Mouse (Mus musculus) kidney, embryonic 15.5 days (tissue): ENCODE data around the gene Cd180. TPM values are rescaled to one million over a fixed set of nuclear protein-coding genes. Genes with fewer than 3 reads are reported as not detected.
"Not testable (repeated sequence)": the region's sequence is repeated elsewhere in the genome, so short reads cannot be mapped to it uniquely, and the experiment has no call there.

Source experiments
- ATAC-seq: fragments of 200-750 bp; cut with Nextera tagmentation; replicated peaks from 2 replicates; pipeline ENCODE4 v1.8.0; 2017; ENCODE audit warnings: moderate TSS enrichment; ENCODE audit not compliant: low FRiP score
- H3K27ac ChIP-seq: fragments of 300-500 bp; sonication (generic); 2 replicates; pipeline ENCODE4 v1.5.1; 2015; ENCODE audit warnings: mild to moderate bottlenecking, inconsistent platforms
- H3K27me3 ChIP-seq: fragments of 300-500 bp; sonication (generic); 2 replicates; pipeline ENCODE4 v1.6.1; 2015; ENCODE audit warnings: inconsistent platforms
- H3K36me3 ChIP-seq: fragments of 300-500 bp; sonication (generic); 2 replicates; pipeline ENCODE4 v1.6.1; 2015; ENCODE audit warnings: inconsistent platforms
- H3K4me1 ChIP-seq: fragments of 300-500 bp; sonication (generic); 2 replicates; pipeline ENCODE4 v1.6.1; 2015; ENCODE audit warnings: inconsistent platforms
- H3K4me2 ChIP-seq: fragments of 300-500 bp; sonication (generic); 2 replicates; pipeline ENCODE4 v1.6.1; 2015; ENCODE audit warnings: moderate library complexity, mild to moderate bottlenecking, inconsistent platforms
- H3K4me3 ChIP-seq: fragments of 300-500 bp; sonication (generic); replicated peaks from 2 replicates; pipeline ENCODE4 v1.5.1; 2015; ENCODE audit warnings: mild to moderate bottlenecking, inconsistent platforms
- H3K9ac ChIP-seq: fragments of 300-500 bp; sonication (generic); 2 replicates; pipeline ENCODE4 v1.6.1; 2015; ENCODE audit warnings: mild to moderate bottlenecking, inconsistent platforms
- H3K9me3 ChIP-seq: fragments of 300-500 bp; sonication (generic); replicated peaks from 2 replicates; pipeline ENCODE4 v1.6.1; 2016; ENCODE audit warnings: inconsistent platforms
- WGBS: fragments of 180-500 bp; shearing (Covaris S2); methylation state at CpG from one replicate; pipeline ENCODE4 v1.1.7; 2015; ENCODE audit warnings: mixed read lengths; 5-methylcytosine and 5-hydroxymethylcytosine counted together
- polyA plus RNA-seq: library from polyadenylated mRNA; unstranded; fragments of >200 nt; fragmentation: Nextera tagmentation; extraction: Ambion mirVana; gene quantifications from 2 replicates; pipeline ENCODE4 v1.2.1, GENCODE M21; 2015

Cd180 gene
- polyA plus RNA-seq, 1 experiment from 2014 or later = 0.40 TPM

DNA sequence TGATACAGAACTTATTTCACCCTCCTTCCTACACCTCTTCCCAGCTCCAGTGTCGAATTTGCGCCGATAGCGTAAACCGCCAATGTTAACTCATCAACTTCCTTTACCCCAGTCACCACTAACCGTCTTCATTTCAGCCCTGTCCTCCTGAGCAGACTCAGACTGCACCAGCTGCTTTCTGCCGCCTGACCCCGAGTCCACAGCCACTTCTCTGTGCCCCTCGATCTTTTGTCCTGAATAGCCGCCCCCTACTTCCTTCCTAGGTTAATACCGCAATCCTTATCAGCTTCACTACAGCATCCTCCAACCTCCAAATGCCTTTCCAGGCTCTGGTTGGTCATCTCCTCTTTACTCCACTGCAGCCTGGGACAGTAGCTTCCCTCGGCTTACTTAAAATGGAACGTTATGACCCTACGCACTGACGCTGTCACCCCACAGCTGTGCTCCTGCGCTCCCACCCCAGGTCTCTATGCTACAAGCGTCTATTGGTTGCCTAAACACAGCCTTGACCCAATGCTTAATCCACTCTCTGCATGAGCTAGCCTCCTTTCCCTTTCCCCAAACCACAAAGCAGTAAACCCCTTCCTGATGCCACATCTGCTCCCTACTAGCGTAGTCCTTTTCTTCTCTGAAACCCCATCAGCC lies 27.6 kb upstream of the Cd180 start:
- H3K4me3 ChIP-seq = 0 out of 2 replicates have a peak overlapping the region, but pooled peaks have one; percentile 3
- H3K4me2 ChIP-seq = peak overlapping the region; percentile 37
- ATAC-seq = no peak

DNA sequence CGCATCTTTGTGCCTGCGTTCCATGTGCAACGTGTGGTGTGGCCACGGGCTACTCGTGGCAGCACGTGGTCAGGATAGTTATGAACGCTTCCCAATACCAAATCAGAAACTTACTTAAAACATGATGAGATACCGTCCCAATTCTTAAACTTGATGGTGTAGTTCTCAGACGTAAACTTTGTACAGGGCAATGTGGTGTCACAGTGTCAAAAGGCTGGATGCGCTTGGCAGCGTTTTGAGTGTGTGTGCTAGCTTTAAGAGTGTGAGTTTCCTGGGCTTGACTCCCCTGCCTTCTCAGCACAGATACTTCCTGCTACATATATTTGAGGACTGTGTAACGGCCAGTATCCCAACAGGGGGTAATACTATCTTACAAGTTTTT lies 27.1 kb upstream of the Cd180 start:
- 83% methylated on average over 12 of the region's 12 CpGs for WGBS
- Histone ChIP-seq H3K4me2 (no peak overlapping the region), H3K9ac (no peak overlapping the region), H3K9me3 (no peaks in the 10 kb centered on the region), H3K36me3 (no peaks in the 10 kb centered on the region), H3K27me3 (no peaks in the 10 kb centered on the region), H3K27ac (no peak overlapping the region), H3K4me1 (peaks cover 13% of the 10 kb centered on the region), H3K4me3 (no peak overlapping the region)
- no peak for ATAC-seq

More for the DNA sequence above, 27.6 kb upstream of the Cd180 start:
- Histone ChIP-seq H3K27ac (no peak overlapping the region), H3K9ac (no peak overlapping the region), H3K9me3 (no peaks in the 10 kb centered on the region), H3K4me1 (peaks cover 13% of the 10 kb centered on the region), H3K27me3 (no peaks in the 10 kb centered on the region), H3K36me3 (no peaks in the 10 kb centered on the region)
- WGBS = 60% methylated on average over 18 of the region's 18 CpGs

DNA sequence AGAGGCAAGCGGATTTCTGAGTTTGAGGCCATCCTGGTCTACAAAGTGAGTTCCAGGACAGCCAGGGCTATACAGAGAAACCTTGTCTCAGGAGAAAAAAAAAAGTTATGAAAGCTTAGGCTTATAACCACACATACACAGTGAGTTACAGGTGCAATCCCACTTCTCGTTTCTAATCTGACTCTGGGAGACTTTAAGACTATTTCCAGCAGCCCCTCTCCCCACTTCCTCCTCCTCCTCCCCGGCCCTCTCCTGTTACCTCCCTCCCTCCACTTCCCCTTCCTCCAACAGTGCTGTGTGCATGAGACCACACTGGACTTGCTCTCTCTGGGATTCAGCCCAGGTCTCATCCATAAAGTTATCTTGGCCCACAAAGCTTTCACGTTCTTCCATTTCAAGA lies 26.6 kb upstream of the Cd180 start:
- Histone ChIP-seq H3K4me1 (peaks cover 13% of the 10 kb centered on the region), H3K4me2 (no peak overlapping the region), H3K27me3 (no peaks in the 10 kb centered on the region), H3K27ac (no peak overlapping the region), H3K36me3 (no peaks in the 10 kb centered on the region), H3K9ac (no peak overlapping the region), H3K4me3 (no peak overlapping the region), H3K9me3 (no peaks in the 10 kb centered on the region)
- 70% methylated on average over 4 of the region's 4 CpGs for WGBS
- no peak for ATAC-seq

DNA sequence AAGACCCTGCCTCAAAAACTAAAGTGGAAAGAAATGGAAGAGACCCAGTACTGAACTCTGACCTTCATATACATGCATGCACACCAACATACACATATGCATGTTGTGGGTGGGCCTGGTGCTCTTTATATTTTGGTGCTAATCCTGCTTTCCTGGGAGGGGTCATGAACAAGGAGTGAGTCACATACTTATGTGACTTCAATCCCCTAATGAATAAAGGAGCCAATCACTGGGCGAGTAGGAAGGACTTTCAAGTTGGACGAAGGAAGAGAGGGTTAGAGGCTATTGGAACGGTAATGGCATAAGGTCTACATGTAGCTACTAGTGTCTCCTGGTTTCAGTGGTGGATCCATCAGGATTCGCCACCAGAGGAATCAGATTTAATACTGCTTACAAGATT lies 26.0 kb upstream of the Cd180 start:
- no peak overlapping the region for H3K4me3 ChIP-seq
- 86% methylated on average over 4 of the region's 4 CpGs for WGBS
- no peak overlapping the region for H3K27ac ChIP-seq
- no peaks in the 10 kb centered on the region for H3K27me3 ChIP-seq
- no peak overlapping the region for H3K4me2 ChIP-seq
- H3K9ac ChIP-seq = no peak overlapping the region
- peaks cover 13% of the 10 kb centered on the region for H3K4me1 ChIP-seq
- no peaks in the 10 kb centered on the region for H3K36me3 ChIP-seq
- ATAC-seq = no peak
- H3K9me3 ChIP-seq = no peaks in the 10 kb centered on the region

DNA sequence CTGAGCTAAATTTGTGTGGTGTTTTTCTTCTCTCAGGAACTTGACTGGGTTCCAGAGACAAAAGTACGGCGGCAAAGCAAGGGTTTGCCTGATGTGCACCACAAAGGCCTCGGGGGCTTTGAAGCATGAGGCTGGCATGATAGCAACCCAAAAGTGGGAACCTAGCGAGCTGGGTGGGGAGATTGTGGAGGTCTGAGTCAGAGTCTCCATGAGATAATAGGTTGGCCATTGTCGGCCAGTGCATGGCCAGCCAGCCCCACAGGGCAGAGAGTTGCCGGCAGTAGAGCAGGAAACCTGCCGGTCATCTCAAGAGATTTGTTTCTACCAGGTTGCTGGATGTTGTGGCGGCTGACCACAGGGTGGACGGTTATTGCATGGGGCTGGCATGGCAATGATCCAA lies 25.5 kb upstream of the Cd180 start:
- 91% methylated on average over 9 of the region's 9 CpGs for WGBS
- no peak overlapping the region for H3K9ac ChIP-seq

DNA sequence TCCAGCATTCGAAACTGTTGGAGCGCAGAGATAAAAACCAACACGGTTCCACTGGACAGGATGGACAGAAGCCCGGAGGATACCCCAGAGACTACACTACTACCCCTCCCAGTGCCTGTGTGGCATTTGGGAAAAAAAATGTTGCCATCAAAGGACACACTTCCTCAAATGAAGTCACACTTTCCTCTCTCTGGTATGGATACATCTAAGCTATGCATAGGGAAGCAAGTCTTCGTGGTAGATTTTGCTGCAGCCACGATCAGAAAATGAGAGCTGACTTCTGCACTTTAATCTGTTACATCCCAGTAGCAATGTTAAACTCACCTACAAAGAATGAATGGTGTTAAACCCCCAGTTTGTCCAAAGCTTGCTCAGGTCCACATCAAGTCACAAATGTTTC lies 24.4 kb upstream of the Cd180 start:
- no peak for ATAC-seq
- WGBS = 71% methylated on average over 6 of the region's 6 CpGs

More for the DNA sequence above, 25.5 kb upstream of the Cd180 start:
- H3K27ac ChIP-seq = no peak overlapping the region
- no peak overlapping the region for H3K4me3 ChIP-seq
- no peaks in the 10 kb centered on the region for H3K9me3 ChIP-seq
- H3K4me1 ChIP-seq = peaks cover 13% of the 10 kb centered on the region
- no peaks in the 10 kb centered on the region for H3K27me3 ChIP-seq
- H3K36me3 ChIP-seq = no peaks in the 10 kb centered on the region
- no peak overlapping the region for H3K4me2 ChIP-seq
- ATAC-seq = no peak

DNA sequence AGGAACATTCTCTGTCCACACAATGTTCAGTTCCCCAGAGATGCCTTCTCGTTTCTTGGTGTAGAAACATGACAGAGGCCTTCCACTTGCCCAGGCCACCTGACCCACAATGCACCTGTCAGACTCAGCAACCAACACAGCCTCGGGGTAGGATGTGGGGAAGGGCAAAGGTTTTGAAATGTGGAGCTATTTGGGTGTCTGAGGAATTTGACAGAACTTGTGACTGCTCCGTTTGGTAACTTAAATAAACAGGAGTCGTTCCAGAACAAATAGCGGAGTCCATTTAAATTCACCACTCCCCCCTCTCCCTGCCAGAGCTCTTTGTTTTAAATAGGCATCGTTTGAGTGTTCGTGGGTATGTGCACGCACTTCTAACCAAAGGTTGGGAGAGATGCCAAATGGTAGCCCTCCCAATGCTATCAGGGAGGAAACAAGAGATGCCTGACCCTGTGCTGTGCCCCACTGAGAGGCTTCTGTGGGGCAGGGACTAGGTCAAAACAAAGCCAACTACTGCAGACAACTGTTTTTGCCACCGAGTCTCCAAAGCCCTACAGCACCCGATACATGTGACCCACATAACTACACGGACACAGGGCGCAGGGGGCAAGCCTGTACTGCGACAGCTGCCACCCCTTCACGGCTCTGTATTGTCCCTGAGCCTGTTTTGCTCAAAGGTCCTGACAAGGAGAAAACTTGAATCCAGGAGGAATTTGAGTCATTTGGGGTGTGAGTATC lies 23.7 kb upstream of the Cd180 start:
- Histone ChIP-seq H3K4me3 (no peak overlapping the region), H3K36me3 (no peaks in the 10 kb centered on the region), H3K27me3 (no peaks in the 10 kb centered on the region), H3K4me2 (no peak overlapping the region), H3K4me1 (peaks cover 13% of the 10 kb centered on the region), H3K9me3 (no peaks in the 10 kb centered on the region), H3K27ac (no peak overlapping the region), H3K9ac (no peak overlapping the region)
- WGBS = 33% methylated on average over 14 of the region's 14 CpGs
- 0 out of 2 replicates have a peak, but pooled peaks have one; percentile 22 for ATAC-seq

More for the DNA sequence above, 24.4 kb upstream of the Cd180 start:
- Histone ChIP-seq H3K4me1 (peaks cover 13% of the 10 kb centered on the region), H3K4me2 (no peak overlapping the region), H3K9ac (no peak overlapping the region), H3K36me3 (no peaks in the 10 kb centered on the region), H3K27ac (no peak overlapping the region), H3K27me3 (no peaks in the 10 kb centered on the region), H3K4me3 (no peak overlapping the region), H3K9me3 (no peaks in the 10 kb centered on the region)

DNA sequence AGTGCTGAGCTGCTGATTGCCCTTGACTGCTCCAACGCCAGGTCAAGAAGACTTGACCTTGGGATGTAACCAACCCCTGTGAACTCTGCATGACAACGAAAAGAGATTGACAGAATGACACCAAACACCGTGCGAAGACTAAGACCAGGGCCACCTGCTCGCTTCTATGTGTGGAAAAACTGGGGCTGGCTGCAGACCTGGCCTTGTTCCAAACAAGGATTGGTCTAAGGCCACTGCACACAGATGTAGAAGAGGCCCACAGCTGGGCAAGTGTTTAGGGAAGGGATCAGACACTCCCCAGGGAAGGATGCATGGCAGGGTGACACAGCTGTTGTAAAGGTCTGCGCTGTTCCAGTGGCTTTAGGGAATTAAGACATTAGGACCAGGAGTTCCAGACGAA lies 22.9 kb upstream of the Cd180 start:
- 68% methylated on average over 7 of the region's 7 CpGs for WGBS

DNA sequence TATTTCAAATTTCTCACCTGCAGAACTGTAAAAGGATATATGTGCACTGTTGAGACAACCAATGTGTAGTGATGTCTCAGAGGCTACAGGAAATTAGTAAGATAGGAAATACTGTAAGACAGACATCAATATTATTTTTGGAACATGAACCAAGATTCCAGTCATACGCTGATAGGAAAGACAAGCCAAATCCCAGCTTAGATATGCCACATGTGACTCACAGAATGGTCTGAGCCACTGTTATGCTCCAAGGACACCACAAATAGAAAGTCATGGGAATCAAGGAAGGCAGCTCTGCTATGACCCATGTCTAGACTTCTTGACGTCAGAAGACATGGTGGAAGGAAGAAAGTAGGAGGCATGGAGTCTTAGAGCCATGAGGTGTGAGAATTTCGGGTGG lies 19.3 kb upstream of the Cd180 start:
- WGBS = 75% methylated on average over 3 of the region's 3 CpGs
- H3K27me3 ChIP-seq = no peaks in the 10 kb centered on the region
- no peaks in the 10 kb centered on the region for H3K9me3 ChIP-seq
- H3K4me1 ChIP-seq = peaks cover 10% of the 10 kb centered on the region
- H3K36me3 ChIP-seq = no peaks in the 10 kb centered on the region
- H3K9ac ChIP-seq = no peak overlapping the region
- H3K4me2 ChIP-seq = no peak overlapping the region
- no peak for ATAC-seq
- no peak overlapping the region for H3K4me3 ChIP-seq
- no peak overlapping the region for H3K27ac ChIP-seq

More for the DNA sequence above, 22.9 kb upstream of the Cd180 start:
- Histone ChIP-seq H3K4me3 (no peak overlapping the region), H3K4me2 (no peak overlapping the region), H3K27ac (no peak overlapping the region), H3K9ac (no peak overlapping the region), H3K9me3 (no peaks in the 10 kb centered on the region), H3K4me1 (peaks cover 11% of the 10 kb centered on the region), H3K27me3 (no peaks in the 10 kb centered on the region), H3K36me3 (no peaks in the 10 kb centered on the region)
- ATAC-seq = no peak

DNA sequence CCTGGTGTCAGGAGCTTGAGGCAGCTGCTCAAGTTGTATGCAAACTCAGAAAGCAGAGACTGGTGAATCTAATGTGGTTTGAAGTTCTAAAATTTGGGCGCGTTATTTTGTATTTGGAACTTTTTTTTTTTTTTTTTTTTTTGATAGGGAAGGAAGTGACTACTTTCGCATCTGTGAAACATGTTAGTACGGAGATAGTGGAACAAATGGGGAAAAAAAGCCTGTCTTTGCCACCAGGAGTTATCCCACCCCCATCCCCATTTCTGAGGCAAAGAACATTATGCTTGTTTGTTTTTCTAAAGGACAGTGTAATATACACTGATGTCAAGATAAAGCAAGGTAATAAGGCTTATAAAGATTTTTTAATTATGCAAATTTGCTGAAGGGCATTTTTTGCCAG lies 15.8 kb upstream of the Cd180 start:
- H3K4me2 ChIP-seq = not testable (repeated sequence)

DNA sequence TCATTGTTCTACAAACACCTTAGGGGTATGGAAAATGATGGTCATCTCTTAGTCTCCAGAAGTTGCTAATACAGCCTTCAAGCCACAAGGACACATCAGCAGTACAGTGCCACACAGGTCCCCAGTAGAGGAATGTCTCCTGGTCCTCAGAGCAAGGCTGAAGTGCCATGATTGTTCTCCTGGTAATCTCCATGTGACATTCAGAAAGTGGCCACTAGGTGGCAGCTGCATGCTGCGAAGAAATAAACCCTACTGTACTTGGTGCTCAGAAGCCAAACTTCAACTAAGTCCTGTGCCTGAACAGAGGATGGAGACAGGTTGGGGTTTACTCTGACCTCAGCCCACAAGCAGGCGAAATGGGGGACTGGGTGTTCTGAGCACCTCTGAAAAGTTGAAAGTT lies 14.9 kb upstream of the Cd180 start:
- H3K9me3 ChIP-seq = no peaks in the 10 kb centered on the region
- H3K36me3 ChIP-seq = no peaks in the 10 kb centered on the region
- H3K4me1 ChIP-seq = peaks cover 7% of the 10 kb centered on the region; the same call in 1 of the 2 replicates
- WGBS = 8% methylated on average over 2 of the region's 2 CpGs
- H3K27me3 ChIP-seq = no peaks in the 10 kb centered on the region
- H3K4me2 ChIP-seq = no peak overlapping the region
- H3K27ac ChIP-seq = no peak overlapping the region
- ATAC-seq = peak; percentile 75
- H3K9ac ChIP-seq = no peak overlapping the region
- H3K4me3 ChIP-seq = no peak overlapping the region

More for the DNA sequence above, 15.8 kb upstream of the Cd180 start:
- H3K4me1 ChIP-seq, H3K9me3 ChIP-seq, H3K27ac ChIP-seq, H3K4me3 ChIP-seq, H3K36me3 ChIP-seq, ATAC-seq, H3K27me3 ChIP-seq, H3K9ac ChIP-seq: not testable (repeated sequence)
- 85% methylated on average over 4 of the region's 4 CpGs for WGBS

DNA sequence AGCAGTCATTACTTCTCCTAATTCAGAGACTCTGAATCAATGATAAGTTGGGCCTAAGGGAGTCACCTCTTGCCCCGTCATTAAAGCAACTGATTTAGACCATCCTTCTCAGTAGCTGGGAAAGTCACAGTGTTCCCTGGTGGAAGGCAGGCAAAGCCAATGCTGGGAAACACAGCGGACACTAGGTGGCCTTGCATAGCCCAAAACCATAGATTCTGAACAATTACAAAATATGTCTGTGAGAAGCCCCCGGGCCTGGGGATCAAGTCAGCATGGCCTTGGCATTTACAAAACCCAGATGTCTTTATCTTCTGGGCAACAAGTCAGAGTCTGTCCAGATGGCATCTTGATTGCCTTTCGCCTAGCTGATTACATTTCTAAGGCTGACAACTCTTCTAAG lies 8.5 kb upstream of the Cd180 start:
- no peaks in the 10 kb centered on the region for H3K27me3 ChIP-seq
- H3K36me3 ChIP-seq = no peaks in the 10 kb centered on the region
- no peak overlapping the region for H3K4me2 ChIP-seq
- H3K9me3 ChIP-seq = no peaks in the 10 kb centered on the region
- H3K9ac ChIP-seq = no peak overlapping the region
- no peaks in the 10 kb centered on the region for H3K4me1 ChIP-seq
- H3K27ac ChIP-seq = no peak overlapping the region
- H3K4me3 ChIP-seq = no peak overlapping the region
- 75% methylated on average over 4 of the region's 4 CpGs for WGBS
- no peak for ATAC-seq
